ENCODE assay signal across 26 mouse cellular contexts in genomic region chr8:12698660-12699277, GRCm38 (mm10).
"Had no signal": no experiment of that assay in that cellular context is flagged by ENCODE, and none has a peak within 500 bp of the region (broad histone marks: within the 10 kb centered on the region; RNA-seq: fewer than 3 reads in every experiment).

No protein-coding gene starts in this region.

- H3K9ac ChIP-seq: heart, embryonic 13.5 days; heart, embryonic 15.5 days; hindbrain, embryonic 13.5 days; hindbrain, embryonic 15.5 days; kidney, embryonic 15.5 days; limb, embryonic 13.5 days; limb, embryonic 15.5 days; liver, embryonic 13.5 days; liver, embryonic 15.5 days had no signal

- H3K4me1 ChIP-seq: heart, embryonic 13.5 days; heart, embryonic 15.5 days; hindbrain, embryonic 13.5 days; hindbrain, embryonic 15.5 days; kidney, embryonic 15.5 days; limb, embryonic 13.5 days; limb, embryonic 15.5 days; liver, embryonic 13.5 days; liver, embryonic 15.5 days had no signal

- H3K27ac ChIP-seq: heart, adult 2 months; heart, embryonic 13.5 days; heart, embryonic 15.5 days; hindbrain, embryonic 13.5 days; hindbrain, embryonic 15.5 days; hindbrain, postnatal 0 days; kidney, embryonic 15.5 days; kidney, postnatal 0 days; limb, embryonic 13.5 days; limb, embryonic 15.5 days; liver, embryonic 13.5 days; liver, embryonic 15.5 days had no signal

- H3K9me3 ChIP-seq: heart, embryonic 13.5 days; heart, embryonic 15.5 days; hindbrain, embryonic 13.5 days; hindbrain, embryonic 15.5 days; kidney, embryonic 15.5 days; limb, embryonic 13.5 days; limb, embryonic 15.5 days; liver, embryonic 13.5 days; liver, embryonic 15.5 days had no signal

- H3K4me2 ChIP-seq: heart, embryonic 11.5 days; heart, embryonic 13.5 days; heart, embryonic 15.5 days; hindbrain, embryonic 13.5 days; hindbrain, embryonic 15.5 days; kidney, embryonic 15.5 days; limb, embryonic 13.5 days; limb, embryonic 15.5 days; liver, embryonic 13.5 days; liver, embryonic 15.5 days had no signal

- DNase-seq: gastrocnemius, postnatal 14 days; gastrocnemius, postnatal 36 days; heart, adult 11 months; heart, adult 2 months; heart, postnatal 14 days; heart, postnatal 36 days; kidney, adult 11 months; kidney, adult 2 months; kidney, adult 9 months; kidney, postnatal 14 days; kidney, postnatal 36 days; layer of hippocampus, adult 9-11 months; layer of hippocampus, postnatal 36 days; left cerebral cortex, postnatal 4 days; liver, embryonic 13.5 days had no signal

- H3K4me3 ChIP-seq: heart, adult 2 months; heart, embryonic 13.5 days; heart, embryonic 15.5 days; hindbrain, embryonic 13.5 days; hindbrain, embryonic 15.5 days; kidney, embryonic 15.5 days; limb, embryonic 13.5 days; limb, embryonic 15.5 days; liver, embryonic 13.5 days; liver, embryonic 15.5 days had no signal

- ATAC-seq: hindbrain, postnatal 0 days had no signal

- H3K27me3 ChIP-seq: hindbrain, embryonic 13.5 days; hindbrain, embryonic 15.5 days; limb, embryonic 15.5 days had no signal

- H3K36me3 ChIP-seq: heart, embryonic 13.5 days; heart, embryonic 15.5 days; hindbrain, embryonic 13.5 days; hindbrain, embryonic 15.5 days; kidney, embryonic 15.5 days; limb, embryonic 13.5 days; limb, embryonic 15.5 days; liver, embryonic 13.5 days; liver, embryonic 15.5 days had no signal
